Mouse (Mus musculus) lung, embryonic 14.5 days (tissue): ENCODE data around the gene Trpc7. TPM values are rescaled to one million over a fixed set of nuclear protein-coding genes. Genes with fewer than 3 reads are reported as not detected.

Experiments
- ATAC-seq: fragments of 200-750 bp; cut with Nextera tagmentation; 2 replicates; pipeline ENCODE4 v1.8.0; 2017; ENCODE audit warnings: mild to moderate bottlenecking, moderate TSS enrichment, moderate library complexity; ENCODE audit not compliant: insufficient read depth
- DNase-seq: peaks from one replicate; pipeline ENCODE4 v3.0.0-alpha.2; 2015
- H3K27ac ChIP-seq: fragments of 300-500 bp; sonication (generic); 2 replicates; pipeline ENCODE4 v1.5.1; 2014; ENCODE audit warnings: low read depth, mild to moderate bottlenecking, moderate library complexity
- H3K27me3 ChIP-seq: fragments of 300-500 bp; sonication (generic); 2 replicates; pipeline ENCODE4 v1.6.1; 2014; ENCODE audit warnings: low read length, control low read depth; ENCODE audit not compliant: insufficient read depth
- H3K36me3 ChIP-seq: fragments of 300-500 bp; sonication (generic); 2 replicates; pipeline ENCODE4 v1.6.1; 2014; ENCODE audit warnings: control low read depth; ENCODE audit not compliant: insufficient read depth
- H3K4me1 ChIP-seq: fragments of 300-500 bp; sonication (generic); 2 replicates; pipeline ENCODE4 v1.6.1; 2014; ENCODE audit warnings: antibody characterized with exemption, control low read depth; ENCODE audit not compliant: insufficient read depth
- H3K4me2 ChIP-seq: fragments of 300-500 bp; sonication (generic); 2 replicates; pipeline ENCODE4 v1.6.1; 2014; ENCODE audit warnings: mild to moderate bottlenecking
- H3K4me3 ChIP-seq: fragments of 300-500 bp; sonication (generic); 2 replicates; pipeline ENCODE4 v1.5.1; 2014; ENCODE audit warnings: low read depth, low read length
- H3K9ac ChIP-seq: fragments of 300-500 bp; sonication (generic); 2 replicates; pipeline ENCODE4 v1.6.1; 2014
- H3K9me3 ChIP-seq: fragments of 300-500 bp; sonication (generic); 2 replicates; pipeline ENCODE4 v1.6.1; 2016; ENCODE audit warnings: low read depth, low read length, control low read depth
- CTCF ChIP-seq: IDR thresholded peaks from 2 replicates; pipeline ENCODE4 v1.5.1; 2016; ENCODE audit warnings: antibody characterized with exemption, low read depth
- WGBS: fragments of 180-500 bp; shearing (Covaris S2); extraction: QIAGEN DNeasy Blood & Tissue Kit; methylation state at CpG from one replicate; pipeline ENCODE4 v1.1.7; 2014; 5-methylcytosine and 5-hydroxymethylcytosine counted together
- polyA plus RNA-seq: library from polyadenylated mRNA; unstranded; fragments of >200 nt; fragmentation: Nextera tagmentation; extraction: Ambion mirVana; gene quantifications from 2 replicates; pipeline ENCODE4 v1.2.1, GENCODE M21; 2014

Trpc7 gene
- polyA plus RNA-seq, 1 experiment from 2014 or later: not detected

GRCm38 (mm10) chr13:56762446-56763229 is 133.2 kb downstream of the Trpc7 start:
- no peaks in the 10 kb centered on the region for H3K27me3 ChIP-seq
- TF ChIP-seq CTCF: no peak
- no peaks in the 10 kb centered on the region for H3K9me3 ChIP-seq
- no peak overlapping the region for H3K9ac ChIP-seq
- DNase-seq (no peak), ATAC-seq (no peak)
- H3K4me1 ChIP-seq: peaks cover 12% of the 10 kb centered on the region
- no peak overlapping the region for H3K27ac ChIP-seq
- H3K4me3 ChIP-seq: no peak overlapping the region
- 30% methylated on average over 13 of the region's 13 CpGs for WGBS
- no peaks in the 10 kb centered on the region for H3K36me3 ChIP-seq
- no peak overlapping the region for H3K4me2 ChIP-seq

- no peak overlapping the region for H3K4me3 ChIP-seq
- peak overlapping the region; percentile 41; the same call in 1 of the 2 replicates for H3K4me2 ChIP-seq
- WGBS: 23% methylated on average over 6 of the region's 6 CpGs
- H3K9me3 ChIP-seq: no peaks in the 10 kb centered on the region
- no peaks in the 10 kb centered on the region for H3K36me3 ChIP-seq
- no peak overlapping the region for H3K9ac ChIP-seq
- ATAC-seq (peak; percentile 23; the same call in 1 of the 2 replicates), DNase-seq (peak; percentile 92)
- H3K27me3 ChIP-seq: peaks cover 10% of the 10 kb centered on the region
- H3K4me1 ChIP-seq: peaks cover 8% of the 10 kb centered on the region
- peak; percentile 94 for TF ChIP-seq CTCF
- H3K27ac ChIP-seq: peak overlapping the region; percentile 71
Observed at GRCm38 (mm10) chr13:56758492-56758891, 137.3 kb downstream of the Trpc7 start.

DNA sequence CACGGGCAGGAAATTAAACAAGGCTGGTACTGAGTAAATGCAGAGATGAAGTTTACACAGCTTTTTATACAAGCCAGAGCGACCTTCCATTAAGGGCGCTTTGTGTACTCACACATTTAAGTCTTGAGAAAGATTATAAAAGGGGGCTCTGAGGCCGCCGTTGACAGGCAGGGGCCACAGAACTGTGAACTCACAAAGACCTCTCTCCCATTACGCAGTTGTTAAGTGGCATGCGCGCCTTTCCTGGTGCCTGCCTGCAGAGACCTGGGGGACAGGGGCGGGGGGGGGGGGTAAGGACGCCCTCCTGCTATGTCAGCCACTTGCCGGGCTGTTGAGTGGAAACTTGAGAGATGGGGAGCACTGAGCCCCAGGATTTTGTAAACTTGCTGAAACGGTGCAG is 138.6 kb downstream of the Trpc7 start:
- WGBS: 36% methylated on average over 12 of the region's 12 CpGs
- Histone ChIP-seq H3K4me2 (peak overlapping the region; percentile 41; the same call in 1 of the 2 replicates), H3K9me3 (no peaks in the 10 kb centered on the region), H3K9ac (no peak overlapping the region), H3K36me3 (no peaks in the 10 kb centered on the region), H3K4me1 (peaks cover 8% of the 10 kb centered on the region), H3K4me3 (no peak overlapping the region), H3K27me3 (peaks cover 23% of the 10 kb centered on the region), H3K27ac (peak overlapping the region; percentile 71)
- no peak for TF ChIP-seq CTCF
- DNase-seq: peak; percentile 60
- peak; percentile 57 for ATAC-seq

GRCm38 (mm10) chr13:56755871-56756270 is 139.9 kb downstream of the Trpc7 start:
- Histone ChIP-seq H3K9ac (no peak overlapping the region), H3K27ac (no peak overlapping the region), H3K9me3 (no peaks in the 10 kb centered on the region), H3K4me3 (no peak overlapping the region), H3K36me3 (no peaks in the 10 kb centered on the region), H3K27me3 (peaks cover 34% of the 10 kb centered on the region), H3K4me1 (peaks cover 8% of the 10 kb centered on the region), H3K4me2 (no peak overlapping the region)
- DNase-seq (peak; percentile 62), ATAC-seq (no peak)
- 44% methylated on average over 6 of the region's 6 CpGs for WGBS
- TF ChIP-seq CTCF: peak; percentile 60

DNA sequence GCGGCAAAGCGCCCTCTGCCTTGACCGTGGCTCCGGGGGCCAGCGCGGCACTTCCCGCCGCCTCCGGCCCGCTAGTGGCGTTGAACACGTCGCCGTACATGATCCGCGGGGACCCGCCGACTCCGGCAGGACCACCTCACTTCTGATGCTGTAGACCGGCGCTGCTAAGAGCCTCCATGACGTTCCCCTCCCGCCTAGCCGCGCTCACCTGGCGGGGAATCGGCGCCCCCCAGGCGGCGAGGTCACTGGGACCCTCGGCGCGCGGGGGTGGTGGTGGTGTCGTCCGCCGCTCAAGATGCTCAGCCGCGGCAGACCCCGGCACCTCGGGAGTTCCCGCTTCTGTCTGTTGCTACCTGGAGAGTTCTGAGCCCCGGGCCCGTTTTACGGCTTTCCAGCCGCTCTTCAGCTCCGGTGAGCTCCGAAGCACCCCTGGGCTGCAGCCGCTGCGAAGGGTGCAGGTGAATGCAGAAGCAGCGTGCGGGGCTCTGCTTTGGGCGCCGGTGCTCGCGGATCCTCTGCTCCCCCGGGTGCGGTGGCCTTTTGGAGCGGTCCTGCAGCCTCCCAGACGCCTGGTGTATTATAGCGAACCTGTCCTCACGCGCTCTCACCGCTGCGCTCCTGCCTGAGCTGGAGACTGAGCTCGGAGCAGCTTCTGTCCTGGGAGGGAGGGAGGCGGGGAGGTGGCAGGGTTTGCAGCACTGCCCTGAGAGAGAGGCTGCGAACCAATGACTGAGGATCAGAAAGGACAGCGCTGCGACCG is 142.4 kb downstream of the Trpc7 start, which contains the start of gene Gm45623:
Gene Gm45623 (minus strand): TSS at position 636 of the 760 bp plus-strand sequence.
- ATAC-seq: no peak
- Histone ChIP-seq H3K9me3 (no peaks in the 10 kb centered on the region), H3K9ac (peak within 1 kb of the TSS; percentile 68), H3K27ac (no peak within 1 kb of the TSS), H3K4me1 (peaks cover 5% of the 10 kb centered on the region), H3K36me3 (no peaks in the 10 kb centered on the region), H3K4me3 (peak within 1 kb of the TSS; percentile 53), H3K4me2 (peak within 1 kb of the TSS; percentile 95), H3K27me3 (peaks cover 34% of the 10 kb centered on the region)
- peak; percentile 37 for DNase-seq
- no peak for TF ChIP-seq CTCF
- 1% methylated on average over 71 of the region's 71 CpGs for WGBS

GRCm38 (mm10) chr13:56752474-56753191 is 143.2 kb downstream of the Trpc7 start:
- Histone ChIP-seq H3K36me3 (no peaks in the 10 kb centered on the region), H3K9ac (peak overlapping the region; percentile 68), H3K4me1 (no peaks in the 10 kb centered on the region), H3K27ac (no peak overlapping the region), H3K4me2 (peak overlapping the region; percentile 95), H3K27me3 (peaks cover 34% of the 10 kb centered on the region), H3K4me3 (peak overlapping the region; percentile 53), H3K9me3 (no peaks in the 10 kb centered on the region)
- DNase-seq (peak; percentile 63), ATAC-seq (no peak)
- no peak for TF ChIP-seq CTCF
- WGBS: under 1% methylated on average over 41 of the region's 41 CpGs
